Mouse (Mus musculus): ENCODE data around the gene Gna11. TPM values are rescaled to one million over a fixed set of nuclear protein-coding genes. Genes with fewer than 3 reads are reported as not detected.

Gna11 gene
- polyA plus RNA-seq, 1 experiment, result 7.3 TPM

- H3K36me3 ChIP-seq (replicated peaks; ENCODE audit: low read length), result peaks cover 91% of the 10 kb centered on the region
- peaks cover 86% of the 10 kb centered on the region for H3K4me1 ChIP-seq
These were observed 10.2 kb downstream of the Gna11 start for GRCm38 (mm10) chr10:81534826-81535225.

GRCm38 (mm10) chr10:81526779-81527178 is 18.2 kb downstream of the Gna11 start:
- Histone ChIP-seq H3K27me3 (replicated peaks) (no peaks in the 10 kb centered on the region), H3K9me3 (0 out of 2 replicates have a peak, but pooled peaks cover 2% of the 10 kb centered on the region), H3K36me3 (replicated peaks; ENCODE audit: low read length) (peaks cover 44% of the 10 kb centered on the region), H3K4me3 (replicated peaks) (peak overlapping the region; percentile 69), H3K4me1 (peaks cover 81% of the 10 kb centered on the region)
- no peak for TF ChIP-seq FLI1 (IDR thresholded peaks at IDR 0.05; ENCODE audit: low read length)
- no peak for TF ChIP-seq GATA1 (IDR thresholded peaks at IDR 0.05; ENCODE audit: borderline replicate concordance, low read length)

More at GRCm38 (mm10) chr10:81534826-81535225, 10.2 kb downstream of the Gna11 start:
- TF ChIP-seq GATA1 (IDR thresholded peaks at IDR 0.05; ENCODE audit: borderline replicate concordance, low read length) (no peak), FLI1 (IDR thresholded peaks at IDR 0.05; ENCODE audit: low read length) (no peak)
- Histone ChIP-seq H3K4me3 (replicated peaks) (peak overlapping the region; percentile 14), H3K9me3 (no peaks in the 10 kb centered on the region), H3K27me3 (replicated peaks) (no peaks in the 10 kb centered on the region)

- Histone ChIP-seq H3K36me3 (replicated peaks; ENCODE audit: low read length) (peaks cover 35% of the 10 kb centered on the region), H3K27me3 (replicated peaks) (no peaks in the 10 kb centered on the region), H3K4me1 (peaks cover 81% of the 10 kb centered on the region), H3K9me3 (0 out of 2 replicates have a peak, but pooled peaks cover 2% of the 10 kb centered on the region), H3K4me3 (replicated peaks) (peak overlapping the region; percentile 93)
- TF ChIP-seq GATA1 (IDR thresholded peaks at IDR 0.05; ENCODE audit: borderline replicate concordance, low read length) (no peak), FLI1 (IDR thresholded peaks at IDR 0.05; ENCODE audit: low read length) (no peak)
These were observed 19.8 kb downstream of the Gna11 start for GRCm38 (mm10) chr10:81525017-81525694.

- Histone ChIP-seq H3K4me1 (peaks cover 81% of the 10 kb centered on the region), H3K9me3 (0 out of 2 replicates have a peak, but pooled peaks cover 2% of the 10 kb centered on the region), H3K27me3 (replicated peaks) (no peaks in the 10 kb centered on the region), H3K36me3 (replicated peaks; ENCODE audit: low read length) (peaks cover 25% of the 10 kb centered on the region), H3K4me3 (replicated peaks) (peak within 1 kb of the TSS; percentile 93)
- TF ChIP-seq FLI1 (IDR thresholded peaks at IDR 0.05; ENCODE audit: low read length) (no peak), GATA1 (IDR thresholded peaks at IDR 0.05; ENCODE audit: borderline replicate concordance, low read length) (no peak)
These were observed 20.9 kb downstream of the Gna11 start, which contains the start of gene Gna15 for GRCm38 (mm10) chr10:81524051-81524605. Gene Gna15 (minus strand): TSS chr10:81524225.

- peaks cover 19% of the 10 kb centered on the region for H3K36me3 ChIP-seq (replicated peaks; ENCODE audit: low read length)
- H3K4me3 ChIP-seq (replicated peaks), result peak overlapping the region; percentile 93
- H3K27me3 ChIP-seq (replicated peaks), result no peaks in the 10 kb centered on the region
- no peak for TF ChIP-seq FLI1 (IDR thresholded peaks at IDR 0.05; ENCODE audit: low read length)
- no peak for TF ChIP-seq GATA1 (IDR thresholded peaks at IDR 0.05; ENCODE audit: borderline replicate concordance, low read length)
- H3K4me1 ChIP-seq, result peaks cover 84% of the 10 kb centered on the region
- H3K9me3 ChIP-seq, result 0 out of 2 replicates have a peak, but pooled peaks cover 2% of the 10 kb centered on the region
These were observed 21.4 kb downstream of the Gna11 start for GRCm38 (mm10) chr10:81523570-81523969.

GRCm38 (mm10) chr10:81523142-81523541 is 21.8 kb downstream of the Gna11 start:
- peaks cover 88% of the 10 kb centered on the region for H3K4me1 ChIP-seq
- H3K36me3 ChIP-seq (replicated peaks; ENCODE audit: low read length), result peaks cover 18% of the 10 kb centered on the region
- TF ChIP-seq GATA1 (IDR thresholded peaks at IDR 0.05; ENCODE audit: borderline replicate concordance, low read length) (no peak), FLI1 (IDR thresholded peaks at IDR 0.05; ENCODE audit: low read length) (no peak)
- no peaks in the 10 kb centered on the region for H3K27me3 ChIP-seq (replicated peaks)
- H3K4me3 ChIP-seq (replicated peaks), result peak overlapping the region; percentile 93
- 0 out of 2 replicates have a peak, but pooled peaks cover 2% of the 10 kb centered on the region for H3K9me3 ChIP-seq

- Histone ChIP-seq H3K4me3 (replicated peaks) (peak overlapping the region; percentile 81), H3K4me1 (peaks cover 77% of the 10 kb centered on the region), H3K27me3 (replicated peaks) (no peaks in the 10 kb centered on the region), H3K36me3 (replicated peaks; ENCODE audit: low read length) (peaks cover 29% of the 10 kb centered on the region), H3K9me3 (no peaks in the 10 kb centered on the region)
- TF ChIP-seq FLI1 (IDR thresholded peaks at IDR 0.05; ENCODE audit: low read length) (no peak), GATA1 (IDR thresholded peaks at IDR 0.05; ENCODE audit: borderline replicate concordance, low read length) (no peak)
These were observed 25.0 kb downstream of the Gna11 start for GRCm38 (mm10) chr10:81519978-81520365.

GRCm38 (mm10) chr10:81519227-81519977 is 25.6 kb downstream of the Gna11 start:
- Histone ChIP-seq H3K4me3 (replicated peaks) (peak overlapping the region; percentile 81), H3K4me1 (peaks cover 73% of the 10 kb centered on the region), H3K9me3 (peaks cover 3% of the 10 kb centered on the region), H3K27me3 (replicated peaks) (no peaks in the 10 kb centered on the region), H3K36me3 (replicated peaks; ENCODE audit: low read length) (peaks cover 34% of the 10 kb centered on the region)
- TF ChIP-seq FLI1 (IDR thresholded peaks at IDR 0.05; ENCODE audit: low read length) (peak; percentile 71; the same call in 1 of the 2 replicates), GATA1 (IDR thresholded peaks at IDR 0.05; ENCODE audit: borderline replicate concordance, low read length) (no peak; the same call in 2 of the 3 replicates)

GRCm38 (mm10) chr10:81518546-81518945 is 26.4 kb downstream of the Gna11 start:
- peaks cover 67% of the 10 kb centered on the region for H3K4me1 ChIP-seq
- peak overlapping the region; percentile 62 for H3K4me3 ChIP-seq (replicated peaks)
- TF ChIP-seq GATA1 (IDR thresholded peaks at IDR 0.05; ENCODE audit: borderline replicate concordance, low read length), result no peak
- no peak for TF ChIP-seq FLI1 (IDR thresholded peaks at IDR 0.05; ENCODE audit: low read length)
- H3K27me3 ChIP-seq (replicated peaks), result no peaks in the 10 kb centered on the region
- peaks cover 12% of the 10 kb centered on the region for H3K9me3 ChIP-seq
- peaks cover 43% of the 10 kb centered on the region for H3K36me3 ChIP-seq (replicated peaks; ENCODE audit: low read length)

All from megakaryocyte, embryonic 14.5 days (primary cell).